In the genomic region with DNA sequence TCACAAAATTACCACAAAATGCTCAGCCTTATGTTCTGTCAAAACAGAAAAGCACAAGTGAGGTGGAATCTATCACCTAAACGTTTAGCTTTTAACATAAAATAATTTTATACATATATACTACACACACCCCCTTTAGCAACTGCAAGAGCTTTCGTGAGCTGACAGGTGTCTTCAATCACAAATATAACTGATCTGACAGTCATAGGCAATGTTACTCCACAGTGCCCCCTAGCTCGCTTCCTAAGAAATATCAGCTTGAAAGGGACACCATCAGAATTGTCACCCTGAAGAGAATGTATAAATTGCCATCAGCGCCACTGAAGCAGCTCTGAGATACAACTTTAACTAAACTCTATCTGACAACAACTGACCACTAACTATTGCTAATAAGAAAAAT, we compare ENCODE assay signal across 8 mouse cellular contexts. TPM values are rescaled to one million over a fixed set of nuclear protein-coding genes. Genes with fewer than 3 reads are reported as not detected.
DNase-seq lines count a peak whose midpoint lies in the region; ATAC-seq and TF ChIP-seq lines count a peak whose summit lies in the region.
"Had no signal": no experiment of that assay in that cellular context is flagged by ENCODE, and none has a peak within 500 bp of the region (broad histone marks: within the 10 kb centered on the region; RNA-seq: fewer than 3 reads in every experiment).

No protein-coding gene starts in this region.

- H3K4me3 ChIP-seq in lung, embryonic 14.5 days (ENCODE audit: low read depth, low read length) = peak overlapping the region; percentile 89; the same call in 1 of the 2 replicates

- 3% methylated on average over 4 of the region's 4 CpGs for WGBS in lung, embryonic 14.5 days

- H3K27ac ChIP-seq in lung, embryonic 14.5 days (ENCODE audit: low read depth) = no peak overlapping the region
- H3K27ac ChIP-seq: limb, embryonic 15.5 days had no signal

- H3K4me1 ChIP-seq in lung, embryonic 14.5 days (ENCODE audit: insufficient read depth) = 0 out of 2 replicates have a peak, but pooled peaks cover 4% of the 10 kb centered on the region

- H3K4me2 ChIP-seq in lung, embryonic 14.5 days = peak overlapping the region; percentile 88

- TF ChIP-seq CTCF in lung, embryonic 14.5 days (IDR thresholded peaks at IDR 0.05; ENCODE audit: low read depth) = peak; percentile 72

- peak; percentile 83 for DNase-seq in NIH3T3 (ENCODE audit: low read depth)
- peak; percentile 69 to 84 for DNase-seq in cerebellum, postnatal 25 days
- DNase-seq in gastrocnemius, adult 18-20 months (ENCODE audit: low spot score) = peak; percentile 75
- peak; percentile 60 to 83 for DNase-seq in kidney, postnatal 36 days
- peak; percentile 85 for DNase-seq in lung, embryonic 14.5 days
- DNase-seq in retina, postnatal 1 day = peak; percentile 85

- ATAC-seq in CD4-positive, CD25-positive, alpha-beta regulatory T cell, adult 4 months = peak; percentile 35
- ATAC-seq in lung, embryonic 14.5 days (ENCODE audit: insufficient read depth) = no peak

- no peaks in the 10 kb centered on the region for H3K27me3 ChIP-seq in lung, embryonic 14.5 days (ENCODE audit: insufficient read depth, low read length)
- H3K27me3 ChIP-seq: limb, embryonic 15.5 days had no signal

- H3K9ac ChIP-seq in lung, embryonic 14.5 days = no peak overlapping the region
- H3K9ac ChIP-seq: limb, embryonic 15.5 days had no signal

- H3K36me3 ChIP-seq in lung, embryonic 14.5 days (ENCODE audit: insufficient read depth) = no peaks in the 10 kb centered on the region
- H3K36me3 ChIP-seq: limb, embryonic 15.5 days had no signal

- no peaks in the 10 kb centered on the region for H3K9me3 ChIP-seq in lung, embryonic 14.5 days (ENCODE audit: low read depth, low read length)
- H3K9me3 ChIP-seq: limb, embryonic 15.5 days had no signal

RNA-seq across cellular contexts. Expression of a gene that starts 2.0 kb away (rescaled TPM):
- 10 to 100 TPM; 18.9 to 22.2 TPM for polyA plus RNA-seq in CD4-positive, CD25-positive, alpha-beta regulatory T cell, adult 4 months (2017; shearing (Covaris generic))
- 10 to 100 TPM; 20.8 to 27.2 TPM for total RNA-seq in gastrocnemius, adult 18-20 months (2021)
- polyA plus RNA-seq in lung, embryonic 14.5 days (2014; fragmentation: Nextera tagmentation; extraction: Ambion mirVana) = 15.7 and 15.8 TPM in 2 replicates

RNA-seq across cellular contexts. Expression of a gene that starts 53.9 kb away (rescaled TPM):
- polyA plus RNA-seq in CD4-positive, CD25-positive, alpha-beta regulatory T cell, adult 4 months (2017; shearing (Covaris generic)) = not detected
- total RNA-seq in gastrocnemius, adult 18-20 months (2021) = not detected
- not detected in 2 replicates for polyA plus RNA-seq in lung, embryonic 14.5 days (2014; fragmentation: Nextera tagmentation; extraction: Ambion mirVana)
- polyA plus RNA-seq: limb, embryonic 15.5 days had no signal
